Mouse (Mus musculus) CH12.LX (cell line): ENCODE measurements around the gene Lmntd2. TPM values are rescaled to one million over a fixed set of nuclear protein-coding genes. Genes with fewer than 3 reads are reported as not detected.

ENCODE experiments used
- DNase-seq: peaks from one replicate; pipeline ENCODE4 v3.0.0-alpha.2; 2013; ENCODE audit errors: extremely low read depth
- H3K27ac ChIP-seq: 2 replicates; pipeline ENCODE4 v1.5.1; 2012; ENCODE audit warnings: low read depth, mild to moderate bottlenecking, control low read depth, moderate library complexity; ENCODE audit not compliant: insufficient read depth
- H3K27me3 ChIP-seq: replicated peaks from 2 replicates; pipeline ENCODE3; 2012; ENCODE audit warnings: inconsistent platforms
- H3K36me3 ChIP-seq, 2 experiments: replicated peaks in 1 of 2; 2 replicates each; pipeline versions ENCODE3 to v1.6.1; 2012; ENCODE audit warnings: inconsistent platforms in 1 of 2, low read length in 1 of 2, mild to moderate bottlenecking in 1 of 2, mixed read lengths in 1 of 2, moderate library complexity in 1 of 2; ENCODE audit not compliant: control insufficient read depth in 1 of 2, insufficient read depth in 1 of 2
- H3K4me1 ChIP-seq, 2 experiments: 2 replicates each; pipeline ENCODE4 v1.6.1; 2012; ENCODE audit warnings: inconsistent platforms in 1 of 2, moderate library complexity in 1 of 2; ENCODE audit not compliant: insufficient read depth in 2 of 2, control insufficient read depth in 1 of 2
- H3K4me2 ChIP-seq: 2 replicates; pipeline ENCODE4 v1.6.1; 2012; ENCODE audit warnings: low read depth, mild to moderate bottlenecking, control low read depth; ENCODE audit not compliant: poor library complexity, insufficient read depth, severe bottlenecking
- H3K4me3 ChIP-seq, 3 experiments: fragments of 150-350 bp in 1 of 3; sonication (generic) in 1 of 3; replicated peaks in 1 of 3; 2 replicates each; pipeline versions ENCODE3 to v1.5.1; 2011 to 2012; ENCODE audit warnings: low read depth in 2 of 3, low read length in 2 of 3, mild to moderate bottlenecking in 2 of 3, moderate library complexity in 2 of 3, control low read depth in 1 of 3, improper control_type of control experiment in 1 of 3, inconsistent platforms in 1 of 3, mixed read lengths in 1 of 3; ENCODE audit not compliant: poor library complexity in 1 of 3
- H3K79me2 ChIP-seq: replicated peaks from 2 replicates; pipeline ENCODE4 v1.6.1; 2012; ENCODE audit warnings: mild to moderate bottlenecking, moderate library complexity; ENCODE audit not compliant: control insufficient read depth, poor library complexity, insufficient read depth, severe bottlenecking; ENCODE audit errors: extremely low read depth
- H3K9ac ChIP-seq: 2 replicates; pipeline ENCODE4 v1.6.1; 2012; ENCODE audit warnings: low read depth, mild to moderate bottlenecking, control low read depth, moderate library complexity; ENCODE audit not compliant: insufficient read depth
- H3K9me3 ChIP-seq: replicated peaks from 2 replicates; pipeline ENCODE3; 2012; ENCODE audit warnings: low read length, inconsistent platforms, mixed read lengths
- E2F4 ChIP-seq: IDR thresholded peaks from 2 replicates; pipeline ENCODE4 v1.6.1; 2011; ENCODE audit warnings: low read depth, low read length, improper control_type of control experiment; ENCODE audit not compliant: insufficient replicate concordance
- ELF1 ChIP-seq: IDR thresholded peaks from 2 replicates; pipeline ENCODE4 v1.6.1; 2014; ENCODE audit warnings: low read depth, mild to moderate bottlenecking, inconsistent platforms, low read length, improper control_type of control experiment
- GABPA ChIP-seq: IDR thresholded peaks from 2 replicates; pipeline ENCODE4 v1.6.1; 2012; ENCODE audit warnings: low read depth, low read length, improper control_type of control experiment, inconsistent platforms; ENCODE audit not compliant: insufficient replicate concordance
- HCFC1 ChIP-seq: IDR thresholded peaks from 2 replicates; pipeline ENCODE4 v1.6.1; 2012; ENCODE audit warnings: low read depth, mild to moderate bottlenecking, inconsistent platforms, low read length, improper control_type of control experiment
- IRF4 ChIP-seq: IDR thresholded peaks from 2 replicates; pipeline ENCODE4 v1.6.1; 2014; ENCODE audit warnings: low read depth, mild to moderate bottlenecking, inconsistent platforms, low read length, improper control_type of control experiment
- JUND ChIP-seq: conservative IDR thresholded peaks from 2 replicates; pipeline ENCODE4 v1.6.1; 2011; ENCODE audit warnings: low read depth, low read length, improper control_type of control experiment
- MAFK ChIP-seq: IDR thresholded peaks from 2 replicates; pipeline ENCODE4 v1.6.1; 2011; ENCODE audit warnings: low read length, improper control_type of control experiment; ENCODE audit not compliant: insufficient replicate concordance
- MAX ChIP-seq: IDR thresholded peaks from 2 replicates; pipeline ENCODE4 v1.6.1; 2011; ENCODE audit warnings: low read length, improper control_type of control experiment
- MAZ ChIP-seq: IDR thresholded peaks from 2 replicates; pipeline ENCODE4 v1.6.1; 2012; ENCODE audit warnings: low read depth, mild to moderate bottlenecking, inconsistent platforms, low read length, improper control_type of control experiment, moderate library complexity
- MEF2A ChIP-seq: IDR thresholded peaks from 2 replicates; pipeline ENCODE4 v1.6.1; 2014; ENCODE audit warnings: low read depth, mild to moderate bottlenecking, inconsistent platforms, low read length, improper control_type of control experiment, borderline replicate concordance
- MXI1 ChIP-seq: IDR thresholded peaks from 2 replicates; pipeline ENCODE4 v1.6.1; 2011; ENCODE audit warnings: mild to moderate bottlenecking, low read depth, low read length, improper control_type of control experiment
- MYC ChIP-seq: IDR thresholded peaks from 2 replicates; pipeline ENCODE4 v1.6.1; 2011; ENCODE audit warnings: low read depth, mild to moderate bottlenecking, improper control_type of control experiment, low read length
- PAX5 ChIP-seq: IDR thresholded peaks from 2 replicates; pipeline ENCODE4 v1.6.1; 2012; ENCODE audit warnings: low read length, inconsistent platforms, mixed read lengths
- POLR2AphosphoS2 ChIP-seq: IDR thresholded peaks from 2 replicates; pipeline ENCODE4 v1.6.1; 2011; ENCODE audit warnings: low read depth, low read length, improper control_type of control experiment
- RCOR1 ChIP-seq: conservative IDR thresholded peaks from 2 replicates; pipeline ENCODE4 v1.6.1; 2012; ENCODE audit warnings: low read depth, mild to moderate bottlenecking, inconsistent platforms, low read length, improper control_type of control experiment
- SMC3 ChIP-seq: IDR thresholded peaks from 2 replicates; pipeline ENCODE4 v1.6.1; 2011; ENCODE audit warnings: low read depth, low read length, improper control_type of control experiment
- UBTF ChIP-seq: IDR thresholded peaks from 2 replicates; pipeline ENCODE4 v1.6.1; 2012; ENCODE audit warnings: low read depth, mild to moderate bottlenecking, inconsistent platforms, low read length, improper control_type of control experiment, moderate library complexity
- USF1 ChIP-seq: IDR thresholded peaks from 2 replicates; pipeline ENCODE4 v1.6.1; 2014; ENCODE audit warnings: low read depth, mild to moderate bottlenecking, inconsistent platforms, low read length, improper control_type of control experiment
- ZC3H11A ChIP-seq: IDR thresholded peaks from 2 replicates; pipeline ENCODE4 v1.6.1; 2012; ENCODE audit warnings: low read depth, mild to moderate bottlenecking, inconsistent platforms, low read length, improper control_type of control experiment
- ZKSCAN1 ChIP-seq: IDR thresholded peaks from 2 replicates; pipeline ENCODE4 v1.6.1; 2012; ENCODE audit warnings: low read depth, inconsistent platforms, low read length, improper control_type of control experiment, borderline replicate concordance
- ZMIZ1 ChIP-seq: IDR thresholded peaks from 2 replicates; pipeline ENCODE4 v1.6.1; 2012; ENCODE audit warnings: low read depth, mild to moderate bottlenecking, inconsistent platforms, low read length, improper control_type of control experiment
- dilution Hi-C: fragments of 300-500 bp; cut with MboI; formaldehyde crosslinking; loops from 2 replicates; pipeline ENCODE4 v1.14.3; 2020; ENCODE audit warnings: low sequenced_read_pairs; ENCODE audit not compliant: extremely low pct_unique_long_range_greater_than_20kb, extremely low pct_ligation_motif_present
- in situ Hi-C: fragments of 300-500 bp; cut with MboI; formaldehyde crosslinking; loops from 3 replicates; pipeline ENCODE4 v1.14.3; 2019; ENCODE audit warnings: low sequenced_read_pairs, low pct_ligation_motif_present, low pct_unique_long_range_greater_than_20kb, mixed read lengths
- polyA plus RNA-seq: library from polyadenylated mRNA; unstranded; fragments of >175 nt; gene quantifications from 2 replicates; pipeline ENCODE4 v1.2.1, GENCODE M21; 2012; ENCODE audit warnings: low read depth; ENCODE audit not compliant: insufficient read length
- total RNA-seq, 2 experiments: library from RNA; depleted of rRNA; stranded (reverse); fragments of 300-350 nt in 1 of 2; fragments of >200 nt in 1 of 2; gene quantifications; 2 replicates each; pipeline ENCODE4 v1.2.3; 2012 to 2014

Lmntd2 gene
- total and polyA plus RNA-seq, 3 experiments: 0.89 to 1.1 (median 0.97) TPM

DNA sequence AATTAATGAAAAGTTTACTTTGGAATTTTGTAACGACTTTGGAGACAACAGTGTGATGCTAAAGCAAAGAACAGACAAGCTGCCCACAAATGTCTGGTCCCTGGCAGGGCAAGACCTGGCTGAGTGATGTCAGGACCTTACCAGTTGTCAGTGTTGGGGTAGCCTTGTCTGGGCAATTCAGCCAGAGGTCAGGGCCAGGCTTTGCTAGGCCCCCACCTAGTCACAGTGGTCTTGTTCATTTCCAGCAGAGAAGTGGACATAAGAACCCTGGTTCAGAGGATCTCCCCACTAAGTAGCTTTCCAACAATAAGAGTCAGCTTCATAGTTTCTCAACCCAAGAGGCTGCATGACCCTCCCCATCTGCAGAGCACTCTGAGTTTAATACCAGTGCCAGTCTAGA lies 6.5 kb upstream of the Lmntd2 start:
- Histone ChIP-seq H3K4me2 (no peak overlapping the region), H3K36me3 (peaks cover 0 to 28% of the 10 kb centered on the region in 2 experiments), H3K27me3 (peaks cover 15% of the 10 kb centered on the region)
- dilution Hi-C loops: no loop called here
- no peak for TF ChIP-seq PAX5
- TF ChIP-seq, all 38 proteins: peak for 0
- in situ Hi-C loops: no loop called here
- peaks cover 19 to 53% of the 10 kb centered on the region in 2 experiments for H3K4me1 ChIP-seq
- H3K9ac ChIP-seq: no peak overlapping the region
- DNase-seq: no peak
- peak overlapping the region in 1 of 3 experiments; percentile 83 for H3K4me3 ChIP-seq
- no peaks in the 10 kb centered on the region for H3K9me3 ChIP-seq
- H3K27ac ChIP-seq: no peak overlapping the region
- H3K79me2 ChIP-seq: no peaks in the 10 kb centered on the region

DNA sequence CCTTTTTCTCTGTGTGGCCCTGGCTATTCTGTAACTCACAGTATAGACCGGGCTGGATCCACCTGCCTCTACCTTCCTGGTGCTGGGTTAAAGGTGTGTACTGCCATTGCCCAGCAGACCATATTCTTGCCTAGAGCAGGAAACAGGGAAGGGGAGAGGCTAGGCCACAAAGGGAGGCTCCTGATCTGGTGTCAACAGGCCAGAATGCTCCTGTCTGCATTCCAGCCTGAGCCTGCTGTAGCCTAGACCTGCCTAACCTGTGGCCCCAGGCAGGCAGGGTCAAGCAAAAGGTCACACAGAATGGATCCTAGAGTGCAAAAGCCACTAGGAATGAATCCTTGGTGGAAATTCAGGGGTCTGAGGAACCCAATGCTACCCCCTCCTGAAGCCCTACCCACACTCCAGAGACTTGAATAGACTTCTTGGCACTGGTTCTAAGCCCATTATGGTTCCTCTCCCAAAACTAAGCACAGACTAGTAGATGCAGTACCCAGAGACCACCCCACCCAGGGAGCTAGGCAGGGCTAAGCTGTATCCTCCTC lies 5.7 kb upstream of the Lmntd2 start:
- no peak overlapping the region for H3K27ac ChIP-seq
- peaks cover 8% of the 10 kb centered on the region for H3K27me3 ChIP-seq
- no peak for DNase-seq
- dilution Hi-C loops: no loop called here
- H3K4me1 ChIP-seq: peaks cover 23 to 59% of the 10 kb centered on the region in 2 experiments
- in situ Hi-C loops: no loop called here
- TF ChIP-seq MYC: no peak
- no peak for TF ChIP-seq MXI1
- TF ChIP-seq GABPA: no peak
- no peak for TF ChIP-seq JUND
- TF ChIP-seq USF1: no peak
- no peak for TF ChIP-seq PAX5
- TF ChIP-seq MAX: no peak
- TF ChIP-seq ZMIZ1: no peak
- no peak for TF ChIP-seq E2F4
- TF ChIP-seq RCOR1: no peak
- no peak overlapping the region for H3K4me3 ChIP-seq
- no peaks in the 10 kb centered on the region for H3K9me3 ChIP-seq
- H3K4me2 ChIP-seq: no peak overlapping the region
- H3K36me3 ChIP-seq: peaks cover 0 to 28% of the 10 kb centered on the region in 2 experiments
- H3K79me2 ChIP-seq: no peaks in the 10 kb centered on the region
- H3K9ac ChIP-seq: no peak overlapping the region

- peaks cover 0 to 28% of the 10 kb centered on the region in 2 experiments for H3K36me3 ChIP-seq
- dilution Hi-C loops: no loop called here
Observed at GRCm38 (mm10) chr7:141218557-141219133, 4.8 kb upstream of the Lmntd2 start.

More at GRCm38 (mm10) chr7:141218557-141219133, 4.8 kb upstream of the Lmntd2 start:
- Histone ChIP-seq H3K4me3 (no peak overlapping the region), H3K9me3 (no peaks in the 10 kb centered on the region), H3K4me1 (peaks cover 23 to 59% of the 10 kb centered on the region in 2 experiments), H3K79me2 (no peaks in the 10 kb centered on the region), H3K27ac (no peak overlapping the region), H3K9ac (no peak overlapping the region), H3K4me2 (no peak overlapping the region), H3K27me3 (peaks cover 11% of the 10 kb centered on the region)
- TF ChIP-seq HCFC1: no peak
- TF ChIP-seq MEF2A: no peak
- no peak for TF ChIP-seq ZC3H11A
- TF ChIP-seq MAX: no peak
- no peak for TF ChIP-seq ZMIZ1
- no peak for TF ChIP-seq UBTF
- no peak for TF ChIP-seq IRF4
- TF ChIP-seq MYC: no peak
- no peak for TF ChIP-seq ZKSCAN1
- TF ChIP-seq GABPA: no peak
- TF ChIP-seq MAFK: no peak
- no peak for TF ChIP-seq SMC3
- no peak for TF ChIP-seq ELF1
- TF ChIP-seq MAZ: no peak
- no peak for TF ChIP-seq JUND
- TF ChIP-seq POLR2AphosphoS2: no peak
- DNase-seq: no peak
- in situ Hi-C loops: no loop called here
